ENCODE assay signal across 10 mouse cellular contexts in the genomic region with DNA sequence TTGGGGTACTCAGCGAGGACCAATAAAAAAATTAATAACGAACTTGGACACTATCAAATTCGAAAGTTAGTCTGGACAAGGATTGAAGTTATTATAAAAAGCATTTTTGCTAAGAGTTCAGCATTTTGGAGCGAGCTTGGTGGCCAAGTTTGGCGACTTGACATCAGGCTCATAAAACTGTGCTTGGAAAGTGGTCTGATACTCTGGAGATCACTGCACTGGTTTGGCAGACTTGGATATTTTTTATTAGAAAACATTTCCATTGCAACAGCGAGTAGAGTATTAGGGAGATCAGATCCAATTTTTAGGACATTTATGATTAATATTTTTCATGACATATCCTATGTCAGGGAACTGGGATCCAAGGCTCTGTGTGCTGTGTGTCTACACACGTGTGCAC.
"Had no signal": no experiment of that assay in that cellular context is flagged by ENCODE, and none has a peak within 500 bp of the region (broad histone marks: within the 10 kb centered on the region; RNA-seq: fewer than 3 reads in every experiment).

No protein-coding gene starts in this region.

- H3K27me3 ChIP-seq: limb, embryonic 12.5 days; liver, embryonic 15.5 days; midbrain, embryonic 12.5 days had no signal

- DNase-seq: kidney, adult 18-20 months; layer of hippocampus, postnatal 36 days; lung, adult 2 months; right cerebral cortex, postnatal 14 days; thymus, adult 18-20 months; thymus, postnatal 36 days had no signal

- H3K4me1 ChIP-seq: liver, embryonic 15.5 days; midbrain, embryonic 12.5 days had no signal

- H3K9me3 ChIP-seq: limb, embryonic 12.5 days; liver, embryonic 15.5 days; midbrain, embryonic 12.5 days had no signal

- H3K4me3 ChIP-seq: limb, embryonic 12.5 days; liver, embryonic 15.5 days; midbrain, embryonic 12.5 days had no signal

- H3K27ac ChIP-seq: limb, embryonic 12.5 days; liver, embryonic 15.5 days; macrophage; midbrain, embryonic 12.5 days had no signal

- H3K36me3 ChIP-seq: limb, embryonic 12.5 days; liver, embryonic 15.5 days; midbrain, embryonic 12.5 days had no signal
